Comparison of ENCODE assay signal across 9 mouse cellular contexts in the genomic region with DNA sequence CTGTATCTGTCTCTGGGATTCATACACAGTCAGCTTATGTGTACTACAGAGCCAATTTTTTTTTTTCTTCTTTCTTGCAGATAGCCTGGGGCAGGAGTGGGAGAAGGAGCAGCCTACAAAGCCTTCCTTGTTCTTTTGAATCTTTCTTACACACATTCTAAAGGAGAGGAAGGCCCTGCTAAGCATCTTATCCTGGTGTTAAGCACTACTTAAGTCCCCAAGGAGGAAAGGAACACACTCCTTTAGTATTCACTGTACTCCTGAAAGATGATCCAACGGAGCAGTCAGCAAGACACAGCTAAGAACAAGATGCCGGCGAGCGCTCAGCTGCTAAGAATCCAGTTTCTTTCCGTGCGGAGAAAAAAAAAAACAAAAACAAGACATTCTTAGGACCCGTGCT.
DNase-seq lines count a peak whose midpoint lies in the region; ATAC-seq and TF ChIP-seq lines count a peak whose summit lies in the region.
"Had no signal": no experiment of that assay in that cellular context is flagged by ENCODE, and none has a peak within 500 bp of the region (broad histone marks: within the 10 kb centered on the region; RNA-seq: fewer than 3 reads in every experiment).

No protein-coding gene starts in this region.

- H3K27ac ChIP-seq in heart, embryonic 13.5 days (replicated peaks), result peak overlapping the region; percentile 58
- H3K27ac ChIP-seq in heart, adult 2 months, result no peak overlapping the region
- peak overlapping the region; percentile 49 for H3K27ac ChIP-seq in hindbrain, embryonic 13.5 days
- peak overlapping the region; percentile 16; the same call in 1 of the 2 replicates for H3K27ac ChIP-seq in stomach, embryonic 15.5 days
- H3K27ac ChIP-seq in liver, embryonic 11.5 days (ENCODE audit: low read depth, low read length), result no peak overlapping the region
- H3K27ac ChIP-seq: liver, embryonic 13.5 days had no signal

- no peak for ATAC-seq in heart, embryonic 13.5 days (ENCODE audit: extremely low read depth, insufficient number of reproducible peaks, low FRiP score, low TSS enrichment)
- ATAC-seq in hindbrain, embryonic 13.5 days (ENCODE audit: low FRiP score), result no peak
- ATAC-seq in stomach, embryonic 15.5 days (ENCODE audit: insufficient read depth, low FRiP score, low read depth), result no peak
- no peak for ATAC-seq in liver, embryonic 11.5 days (replicated peaks; ENCODE audit: low FRiP score)

- H3K9ac ChIP-seq in heart, embryonic 13.5 days, result no peak overlapping the region
- no peak overlapping the region for H3K9ac ChIP-seq in heart, adult 2 months (ENCODE audit: low read depth, low read length)
- no peak overlapping the region for H3K9ac ChIP-seq in hindbrain, embryonic 13.5 days
- H3K9ac ChIP-seq in stomach, embryonic 15.5 days, result no peak overlapping the region
- no peak overlapping the region for H3K9ac ChIP-seq in liver, embryonic 11.5 days (ENCODE audit: low read depth, low read length)
- H3K9ac ChIP-seq: liver, embryonic 13.5 days had no signal

- no peaks in the 10 kb centered on the region for H3K9me3 ChIP-seq in heart, embryonic 13.5 days
- H3K9me3 ChIP-seq in hindbrain, embryonic 13.5 days, result no peaks in the 10 kb centered on the region
- no peaks in the 10 kb centered on the region for H3K9me3 ChIP-seq in stomach, embryonic 15.5 days
- H3K9me3 ChIP-seq in liver, embryonic 11.5 days (ENCODE audit: control insufficient read depth, low read length), result no peaks in the 10 kb centered on the region
- H3K9me3 ChIP-seq: liver, embryonic 13.5 days had no signal

- DNase-seq in heart, adult 2 months, result no peak
- DNase-seq in retina, postnatal 1 day, result peak; percentile 54
- DNase-seq in retina, embryonic 14.5 days (ENCODE audit: low spot score), result no peak
- DNase-seq in adrenal gland, postnatal 36 days, result no peak
- DNase-seq in liver, embryonic 11.5 days (ENCODE audit: low spot score), result no peak
- DNase-seq: liver, embryonic 13.5 days had no signal

- no peak for TF ChIP-seq POLR2A in heart, adult 2 months (IDR thresholded peaks at IDR 0.05; ENCODE audit: insufficient read depth, low read depth, low read length)

- no peaks in the 10 kb centered on the region for H3K27me3 ChIP-seq in heart, embryonic 13.5 days (replicated peaks)
- no peaks in the 10 kb centered on the region for H3K27me3 ChIP-seq in heart, adult 2 months (ENCODE audit: control insufficient read depth, insufficient read depth, low read length)
- no peaks in the 10 kb centered on the region for H3K27me3 ChIP-seq in hindbrain, embryonic 13.5 days
- no peaks in the 10 kb centered on the region for H3K27me3 ChIP-seq in stomach, embryonic 15.5 days (replicated peaks)
- no peaks in the 10 kb centered on the region for H3K27me3 ChIP-seq in liver, embryonic 11.5 days (replicated peaks; ENCODE audit: control insufficient read depth, insufficient read depth, low read length)
- H3K27me3 ChIP-seq: liver, embryonic 13.5 days had no signal

- intact Hi-C loops in heart, adult 2 months (cut with DNase I), result no loop called here

- H3K4me1 ChIP-seq in heart, embryonic 13.5 days, result peaks cover 63% of the 10 kb centered on the region
- H3K4me1 ChIP-seq in heart, adult 2 months (ENCODE audit: control insufficient read depth, insufficient read depth, low read length), result peaks cover 1% of the 10 kb centered on the region; the same call in 1 of the 2 replicates
- H3K4me1 ChIP-seq in hindbrain, embryonic 13.5 days (replicated peaks), result peaks cover 30% of the 10 kb centered on the region
- 0 out of 2 replicates have a peak, but pooled peaks cover 3% of the 10 kb centered on the region for H3K4me1 ChIP-seq in stomach, embryonic 15.5 days
- H3K4me1 ChIP-seq in liver, embryonic 11.5 days (replicated peaks; ENCODE audit: control insufficient read depth, insufficient read depth, low read length), result no peaks in the 10 kb centered on the region

- no peaks in the 10 kb centered on the region for H3K79me2 ChIP-seq in heart, adult 2 months (replicated peaks; ENCODE audit: control insufficient read depth, insufficient read depth, low read length)

- peak overlapping the region; percentile 30 for H3K4me2 ChIP-seq in heart, embryonic 13.5 days
- no peak overlapping the region for H3K4me2 ChIP-seq in hindbrain, embryonic 13.5 days
- H3K4me2 ChIP-seq in stomach, embryonic 15.5 days, result no peak overlapping the region
- H3K4me2 ChIP-seq in liver, embryonic 11.5 days, result no peak overlapping the region
- H3K4me2 ChIP-seq: liver, embryonic 13.5 days had no signal

- no peaks in the 10 kb centered on the region for H3K36me3 ChIP-seq in heart, embryonic 13.5 days
- H3K36me3 ChIP-seq in heart, adult 2 months (ENCODE audit: control insufficient read depth, insufficient read depth, low read length), result no peaks in the 10 kb centered on the region
- no peaks in the 10 kb centered on the region for H3K36me3 ChIP-seq in hindbrain, embryonic 13.5 days
- H3K36me3 ChIP-seq in stomach, embryonic 15.5 days, result no peaks in the 10 kb centered on the region
- H3K36me3 ChIP-seq in liver, embryonic 11.5 days (ENCODE audit: control insufficient read depth, insufficient read depth, low read length), result no peaks in the 10 kb centered on the region
- H3K36me3 ChIP-seq: liver, embryonic 13.5 days had no signal

- WGBS in heart, embryonic 13.5 days, result 56% methylated on average over 7 of the region's 7 CpGs
- 50% methylated on average over 7 of the region's 7 CpGs for WGBS in heart, adult 2 months
- WGBS in hindbrain, embryonic 13.5 days, result 53% methylated on average over 7 of the region's 7 CpGs
- WGBS in stomach, embryonic 15.5 days, result 49% methylated on average over 7 of the region's 7 CpGs
- 73% methylated on average over 7 of the region's 7 CpGs for WGBS in liver, embryonic 11.5 days

- no peak overlapping the region for H3K4me3 ChIP-seq in heart, embryonic 13.5 days
- no peak overlapping the region for H3K4me3 ChIP-seq in heart, adult 2 months
- H3K4me3 ChIP-seq in hindbrain, embryonic 13.5 days, result no peak overlapping the region
- no peak overlapping the region for H3K4me3 ChIP-seq in stomach, embryonic 15.5 days (replicated peaks)
- H3K4me3 ChIP-seq in liver, embryonic 11.5 days (ENCODE audit: low read depth, low read length), result no peak overlapping the region
- H3K4me3 ChIP-seq: liver, embryonic 13.5 days had no signal

- TF ChIP-seq EP300 in heart, adult 2 months (IDR thresholded peaks at IDR 0.05; ENCODE audit: insufficient read depth, low read depth, low read length), result no peak

- no peak for TF ChIP-seq CTCF in heart, adult 2 months (IDR thresholded peaks at IDR 0.05)

Comparison
In these comparisons a context has a peak if more than half of its experiments do, and no peak if none do; other contexts are left out.
1. H3K27ac ChIP-seq: peak in heart, embryonic 13.5 days (single experiment), hindbrain, embryonic 13.5 days (single experiment) and stomach, embryonic 15.5 days (single experiment); none in heart, adult 2 months (single experiment) and liver, embryonic 11.5 days (single experiment).